Mouse (Mus musculus): ENCODE measurements around the gene 1700056E22Rik.

DNA sequence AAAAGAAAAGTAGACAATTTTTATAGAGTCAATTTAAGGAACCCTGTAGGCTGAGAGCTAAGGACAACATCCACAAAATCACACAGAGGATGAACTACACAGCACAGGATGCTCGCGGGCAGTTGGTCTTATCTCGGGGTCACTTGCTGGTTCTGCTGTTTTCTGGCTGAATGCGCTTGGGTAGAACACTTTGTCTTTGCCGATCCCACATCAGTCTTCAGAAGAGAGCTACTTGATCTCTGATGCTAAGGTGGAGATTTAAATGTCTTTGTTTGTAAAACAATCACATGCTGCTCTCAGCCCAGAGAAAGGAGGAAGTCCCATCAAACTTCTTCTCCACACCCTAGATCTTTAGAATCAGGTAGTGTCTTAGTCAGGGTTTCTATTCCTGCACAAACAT is 9.0 kb downstream of the 1700056E22Rik start:
- TF ChIP-seq POLR2A (IDR thresholded peaks at IDR 0.05; ENCODE audit: control insufficient read depth in 1 of 2, insufficient read depth in 1 of 2, low read depth in 1 of 2, low read length in 2 of 2, poor library complexity in 1 of 2) (no peak), MEF2A (IDR thresholded peaks at IDR 0.05; ENCODE audit: extremely low read depth, insufficient replicate concordance, low read depth, low read length, poor library complexity, severe bottlenecking) (no peak), EP300 (IDR thresholded peaks at IDR 0.05; ENCODE audit: low read depth in 1 of 2, low read length in 2 of 2) (no peak), KAT2A (conservative IDR thresholded peaks at IDR 0.05; ENCODE audit: low read depth, low read length) (no peak), ZNF384 (IDR thresholded peaks at IDR 0.05; ENCODE audit: low read depth, low read length) (no peak), MAX (IDR thresholded peaks at IDR 0.05; ENCODE audit: low read length) (no peak), RCOR1 (IDR thresholded peaks at IDR 0.05; ENCODE audit: low read depth, low read length) (no peak), CTCF (IDR thresholded peaks at IDR 0.05 in 2 of 3, conservative IDR thresholded peaks at IDR 0.05 in 1 of 3; ENCODE audit: control insufficient read depth in 1 of 3, insufficient read depth in 1 of 3, low read depth in 2 of 3, low read length in 3 of 3, poor library complexity in 1 of 3, severe bottlenecking in 1 of 3) (no peak), JUND (IDR thresholded peaks at IDR 0.05; ENCODE audit: low read depth, low read length) (no peak), HCFC1 (IDR thresholded peaks at IDR 0.05; ENCODE audit: low read depth, low read length) (no peak)
